Mouse (Mus musculus) heart, postnatal 10 days (tissue): ENCODE measurements at regions not wholly inside any gene's neighbourhood (a gene's known extent, or its start where the extent isn't known, plus 50 kb on each side); places are given as distances from the start of the nearest gene placed in this dataset.

Experiments
- DNase-seq, 2 experiments: peaks; one replicate each; pipeline ENCODE4 v3.0.0; 2021
- intact Hi-C: fragments of 180-260 bp; cut with DNase I; formaldehyde crosslinking; loops from one replicate; pipeline ENCODE4 v1.15.1; 2025

- DNase-seq, result no peak
- intact Hi-C loops, result no loop called here
These were observed 75.4 kb upstream of the Ralgps2 start for GRCm38 (mm10) chr1:157014532-157015497.

GRCm38 (mm10) chr1:157013669-157014048 lies 74.2 kb upstream of the Ralgps2 start:
- intact Hi-C loops, result no loop called here

GRCm38 (mm10) chr1:157012950-157013668 lies 73.7 kb upstream of the Ralgps2 start:
- intact Hi-C loops, result no loop called here
- DNase-seq, result no peak

More at GRCm38 (mm10) chr1:157013669-157014048, 74.2 kb upstream of the Ralgps2 start:
- no peak for DNase-seq

- DNase-seq, result no peak
- intact Hi-C loops, result no loop called here
These were observed 71.8 kb upstream of the Ralgps2 start for GRCm38 (mm10) chr1:157011226-157011625.

- intact Hi-C loops, result loop anchor here (5.0 kb wide), 1 partner anchor 53 kb away; no protein-coding TSS in a partner anchor
- no peak for DNase-seq
These were observed 70.0 kb upstream of the Ralgps2 start for GRCm38 (mm10) chr1:157009427-157009826.

GRCm38 (mm10) chr1:157007891-157008730 lies 68.7 kb upstream of the Ralgps2 start:
- intact Hi-C loops, result loop anchor here (5.0 kb wide), 1 partner anchor 54 kb away; no protein-coding TSS in a partner anchor

GRCm38 (mm10) chr1:157004312-157005074 lies 65.1 kb upstream of the Ralgps2 start:
- DNase-seq, result no peak
- intact Hi-C loops, result loop anchor here (5.0 kb wide), 1 partner anchor 58 kb away; no protein-coding TSS in a partner anchor

More at GRCm38 (mm10) chr1:157007891-157008730, 68.7 kb upstream of the Ralgps2 start:
- DNase-seq, result peak; percentile 80 to 82

GRCm38 (mm10) chr1:157003034-157003433 lies 63.6 kb upstream of the Ralgps2 start:
- intact Hi-C loops, result no loop called here
- DNase-seq, result no peak

- DNase-seq, result no peak
- intact Hi-C loops, result no loop called here
These were observed 62.8 kb upstream of the Ralgps2 start for GRCm38 (mm10) chr1:157002258-157002657.

- intact Hi-C loops, result no loop called here
These were observed 61.7 kb upstream of the Ralgps2 start for GRCm38 (mm10) chr1:157001008-157001660.

GRCm38 (mm10) chr1:156999947-157000346 lies 60.5 kb upstream of the Ralgps2 start:
- intact Hi-C loops, result no loop called here
- DNase-seq, result no peak

More at GRCm38 (mm10) chr1:157001008-157001660, 61.7 kb upstream of the Ralgps2 start:
- DNase-seq, result no peak

- DNase-seq, result no peak
- intact Hi-C loops, result no loop called here
These were observed 59.8 kb upstream of the Ralgps2 start for GRCm38 (mm10) chr1:156999272-156999671.

- intact Hi-C loops, result no loop called here
- peak in 1 of 2 experiments; percentile 52 for DNase-seq
These were observed 58.3 kb upstream of the Ralgps2 start for GRCm38 (mm10) chr1:156997476-156998305.

GRCm38 (mm10) chr1:156997033-156997432 lies 57.6 kb upstream of the Ralgps2 start:
- DNase-seq, result no peak
- intact Hi-C loops, result no loop called here

- intact Hi-C loops, result no loop called here
- DNase-seq, result no peak
These were observed 56.9 kb upstream of the Ralgps2 start for GRCm38 (mm10) chr1:156996084-156996880.

GRCm38 (mm10) chr1:156995180-156995951 lies 55.9 kb upstream of the Ralgps2 start:
- intact Hi-C loops, result no loop called here

GRCm38 (mm10) chr1:156994644-156995016 lies 55.2 kb upstream of the Ralgps2 start:
- intact Hi-C loops, result no loop called here
- DNase-seq, result no peak

More at GRCm38 (mm10) chr1:156995180-156995951, 55.9 kb upstream of the Ralgps2 start:
- DNase-seq, result no peak
